Mouse (Mus musculus): ENCODE measurements at regions not wholly inside any gene's neighbourhood (a gene's known extent, or its start where the extent isn't known, plus 50 kb on each side); places are given as distances from the start of the nearest gene placed in this dataset.
A peak's percentile ranks its signal among the peaks of the same experiment; 100 is the strongest.

- Histone ChIP-seq H3K27me3 (ENCODE audit: insufficient read depth, poor library complexity, severe bottlenecking) (no peaks in the 10 kb centered on the region), H3K4me3 (no peak overlapping the region), H3K27ac (no peak overlapping the region), H3K4me1 (replicated peaks) (peaks cover 2% of the 10 kb centered on the region), H3K36me3 (no peaks in the 10 kb centered on the region), H3K9me3 (no peaks in the 10 kb centered on the region)
- 76% methylated on average over 2 of the region's 2 CpGs for WGBS
- DNase-seq (ENCODE audit: low spot score) = no peak
Measured at GRCm38 (mm10) chr9:33238846-33239245, 602.8 kb downstream of the Ets1 start.

GRCm38 (mm10) chr9:33240506-33240905 is 604.5 kb downstream of the Ets1 start:
- no peaks in the 10 kb centered on the region for H3K9me3 ChIP-seq
- DNase-seq (ENCODE audit: low spot score) = no peak
- H3K4me3 ChIP-seq = no peak overlapping the region
- no peaks in the 10 kb centered on the region for H3K36me3 ChIP-seq
- H3K4me1 ChIP-seq (replicated peaks) = no peaks in the 10 kb centered on the region
- 70% methylated on average over 1 of the region's 1 CpGs for WGBS
- H3K27me3 ChIP-seq (ENCODE audit: insufficient read depth, poor library complexity, severe bottlenecking) = no peaks in the 10 kb centered on the region
- no peak overlapping the region for H3K27ac ChIP-seq

- H3K4me3 ChIP-seq = no peak overlapping the region
- no peak for DNase-seq (ENCODE audit: low spot score)
- H3K36me3 ChIP-seq = no peaks in the 10 kb centered on the region
- no peaks in the 10 kb centered on the region for H3K9me3 ChIP-seq
- H3K27ac ChIP-seq = no peak overlapping the region
- no peaks in the 10 kb centered on the region for H3K27me3 ChIP-seq (ENCODE audit: insufficient read depth, poor library complexity, severe bottlenecking)
- 85% methylated on average over 3 of the region's 3 CpGs for WGBS
- H3K4me1 ChIP-seq (replicated peaks) = no peaks in the 10 kb centered on the region
Measured at GRCm38 (mm10) chr9:33240914-33241635, 605.1 kb downstream of the Ets1 start.

GRCm38 (mm10) chr9:33246932-33247331 is 610.9 kb downstream of the Ets1 start:
- Histone ChIP-seq H3K4me3 (no peak overlapping the region), H3K36me3 (no peaks in the 10 kb centered on the region), H3K9me3 (0 out of 2 replicates have a peak, but pooled peaks cover 2% of the 10 kb centered on the region), H3K27me3 (ENCODE audit: insufficient read depth, poor library complexity, severe bottlenecking) (no peaks in the 10 kb centered on the region), H3K27ac (no peak overlapping the region), H3K4me1 (replicated peaks) (no peaks in the 10 kb centered on the region)
- DNase-seq (ENCODE audit: low spot score) = peak; percentile 48
- 36% methylated on average over 2 of the region's 2 CpGs for whole genome bisulfite sequencing

- Histone ChIP-seq H3K4me1 (replicated peaks) (peaks cover under 1% of the 10 kb centered on the region), H3K27ac (no peak overlapping the region), H3K9me3 (no peaks in the 10 kb centered on the region), H3K4me3 (no peak overlapping the region), H3K27me3 (ENCODE audit: insufficient read depth, poor library complexity, severe bottlenecking) (no peaks in the 10 kb centered on the region), H3K36me3 (no peaks in the 10 kb centered on the region)
- no peak for DNase-seq (ENCODE audit: low spot score)
- 70% methylated on average over 6 of the region's 6 CpGs for WGBS
Measured at GRCm38 (mm10) chr9:33258241-33258640, 622.2 kb downstream of the Ets1 start.

GRCm38 (mm10) chr9:33260171-33260570 is 624.1 kb downstream of the Ets1 start:
- DNase-seq (ENCODE audit: low spot score) = peak; percentile 52
- Histone ChIP-seq H3K27ac (no peak overlapping the region), H3K27me3 (ENCODE audit: insufficient read depth, poor library complexity, severe bottlenecking) (no peaks in the 10 kb centered on the region), H3K36me3 (no peaks in the 10 kb centered on the region), H3K9me3 (no peaks in the 10 kb centered on the region), H3K4me3 (no peak overlapping the region), H3K4me1 (replicated peaks) (no peaks in the 10 kb centered on the region)
- 28% methylated on average over 4 of the region's 4 CpGs for WGBS

GRCm38 (mm10) chr9:33289381-33289780 is 653.4 kb downstream of the Ets1 start:
- WGBS = 88% methylated on average over 5 of the region's 5 CpGs

GRCm38 (mm10) chr9:33292116-33292515 is 656.1 kb downstream of the Ets1 start:
- Histone ChIP-seq H3K4me3 (no peak overlapping the region), H3K9me3 (no peaks in the 10 kb centered on the region)
- DNase-seq (ENCODE audit: low spot score) = no peak

More at GRCm38 (mm10) chr9:33289381-33289780, 653.4 kb downstream of the Ets1 start:
- Histone ChIP-seq H3K4me3 (no peak overlapping the region), H3K9me3 (no peaks in the 10 kb centered on the region), H3K4me1 (replicated peaks) (no peaks in the 10 kb centered on the region), H3K36me3 (no peaks in the 10 kb centered on the region), H3K27me3 (ENCODE audit: insufficient read depth, poor library complexity, severe bottlenecking) (no peaks in the 10 kb centered on the region), H3K27ac (no peak overlapping the region)
- no peak for DNase-seq (ENCODE audit: low spot score)

GRCm38 (mm10) chr9:33295925-33296324 is 659.9 kb downstream of the Ets1 start:
- H3K27me3 ChIP-seq (ENCODE audit: insufficient read depth, poor library complexity, severe bottlenecking) = no peaks in the 10 kb centered on the region
- 21% methylated on average over 2 of the region's 2 CpGs for WGBS
- H3K4me1 ChIP-seq (replicated peaks) = no peaks in the 10 kb centered on the region; the same call in 1 of the 2 replicates
- H3K4me3 ChIP-seq = no peak overlapping the region
- DNase-seq (ENCODE audit: low spot score) = no peak
- no peak overlapping the region for H3K27ac ChIP-seq
- H3K36me3 ChIP-seq = no peaks in the 10 kb centered on the region
- no peaks in the 10 kb centered on the region for H3K9me3 ChIP-seq

More at GRCm38 (mm10) chr9:33292116-33292515, 656.1 kb downstream of the Ets1 start:
- Histone ChIP-seq H3K27me3 (ENCODE audit: insufficient read depth, poor library complexity, severe bottlenecking) (no peaks in the 10 kb centered on the region), H3K36me3 (no peaks in the 10 kb centered on the region), H3K4me1 (replicated peaks) (no peaks in the 10 kb centered on the region; the same call in 1 of the 2 replicates), H3K27ac (no peak overlapping the region)

- 82% methylated on average over 1 of the region's 1 CpGs for WGBS
- no peak for DNase-seq (ENCODE audit: low spot score)
- H3K4me1 ChIP-seq (replicated peaks) = no peaks in the 10 kb centered on the region
- H3K27me3 ChIP-seq (ENCODE audit: insufficient read depth, poor library complexity, severe bottlenecking) = no peaks in the 10 kb centered on the region
- 0 out of 2 replicates have a peak, but pooled peaks cover 3% of the 10 kb centered on the region for H3K9me3 ChIP-seq
- no peaks in the 10 kb centered on the region for H3K36me3 ChIP-seq
- no peak overlapping the region for H3K4me3 ChIP-seq
- no peak overlapping the region for H3K27ac ChIP-seq
Measured at GRCm38 (mm10) chr9:33319525-33320025, 683.6 kb downstream of the Ets1 start.

- no peak overlapping the region for H3K27ac ChIP-seq
- WGBS = 79% methylated on average over 2 of the region's 2 CpGs
- H3K27me3 ChIP-seq (ENCODE audit: insufficient read depth, poor library complexity, severe bottlenecking) = no peaks in the 10 kb centered on the region
- H3K4me1 ChIP-seq (replicated peaks) = no peaks in the 10 kb centered on the region
- H3K4me3 ChIP-seq = no peak overlapping the region
- DNase-seq (ENCODE audit: low spot score) = no peak
- no peaks in the 10 kb centered on the region for H3K36me3 ChIP-seq
- H3K9me3 ChIP-seq = no peaks in the 10 kb centered on the region
Measured at GRCm38 (mm10) chr9:33327722-33328121, 691.7 kb downstream of the Ets1 start.

GRCm38 (mm10) chr9:33350258-33350657 is 714.2 kb downstream of the Ets1 start:
- no peaks in the 10 kb centered on the region for H3K36me3 ChIP-seq
- no peak overlapping the region for H3K27ac ChIP-seq
- no peak for DNase-seq (ENCODE audit: low spot score)
- H3K4me1 ChIP-seq (replicated peaks) = no peaks in the 10 kb centered on the region
- H3K27me3 ChIP-seq (ENCODE audit: insufficient read depth, poor library complexity, severe bottlenecking) = no peaks in the 10 kb centered on the region
- no peaks in the 10 kb centered on the region for H3K9me3 ChIP-seq
- no peak overlapping the region for H3K4me3 ChIP-seq

- H3K4me3 ChIP-seq = no peak overlapping the region
- DNase-seq (ENCODE audit: low spot score) = no peak
- 83% methylated on average over 2 of the region's 2 CpGs for whole genome bisulfite sequencing
- no peaks in the 10 kb centered on the region for H3K27me3 ChIP-seq (ENCODE audit: insufficient read depth, poor library complexity, severe bottlenecking)
- H3K27ac ChIP-seq = no peak overlapping the region
- H3K9me3 ChIP-seq = no peaks in the 10 kb centered on the region
- H3K36me3 ChIP-seq = no peaks in the 10 kb centered on the region
- H3K4me1 ChIP-seq (replicated peaks) = no peaks in the 10 kb centered on the region
Measured at GRCm38 (mm10) chr9:33356621-33357020, 720.6 kb downstream of the Ets1 start.

Data from hindbrain, embryonic 10.5 days (tissue).